Mouse (Mus musculus): ENCODE measurements around the gene Pdzd8.

DNA sequence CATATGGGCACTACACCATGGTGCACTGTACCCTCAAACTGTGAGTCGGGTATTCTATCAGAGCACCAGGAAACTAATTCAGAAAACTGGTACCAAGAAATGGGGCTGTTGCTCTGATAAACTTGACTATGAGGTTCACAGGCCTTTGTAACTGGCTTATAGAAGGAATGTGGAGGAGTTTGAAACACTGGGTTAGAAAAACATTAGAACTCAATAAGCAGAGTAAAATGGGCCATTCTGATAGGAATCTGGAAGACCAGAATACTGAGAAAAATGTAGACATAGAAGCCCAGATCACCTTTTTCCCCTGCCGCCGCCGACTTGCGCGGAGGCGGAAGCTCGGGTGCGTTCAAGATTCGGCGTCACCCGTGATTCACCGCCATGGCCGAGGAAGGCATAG is 23.6 kb downstream of the Pdzd8 start, which contains the start of gene Rps12-ps3:
- TF ChIP-seq POLR2A (IDR thresholded peaks at IDR 0.05; ENCODE audit: insufficient read depth, low read length) (no peak), CTCF (IDR thresholded peaks at IDR 0.05; ENCODE audit: low read depth, low read length) (no peak)
